Mouse (Mus musculus) erythroid progenitor cell, adult 5-6 weeks (primary cell): Measurements from ENCODE around the gene Gm36210. TPM values are rescaled to one million over a fixed set of nuclear protein-coding genes. Genes with fewer than 3 reads are reported as not detected.

ENCODE experiments used
- ATAC-seq: replicated peaks from 2 replicates; pipeline ENCODE4 v1.8.0; 2016; ENCODE audit warnings: moderate number of reproducible peaks, mild to moderate bottlenecking, moderate TSS enrichment, inconsistent platforms; ENCODE audit not compliant: poor library complexity, low FRiP score, severe bottlenecking
- total RNA-seq, 2 experiments: library from RNA; stranded (forward) in 1 of 2; stranded (reverse) in 1 of 2; fragments of 150-400 nt in 1 of 2; fragments of 186-747, 209-891 nt in 1 of 2; gene quantifications; 2 replicates each; pipeline versions ENCODE4 v1.2.3 to v1.2.4; 2015 to 2017; ENCODE audit warnings: low replicate concordance in 2 of 2

Gm36210 gene
- total RNA-seq, 2 experiments from 2014 or later = not detected

- no peak for ATAC-seq
These were observed 55.0 kb downstream of the Gm36210 start for GRCm38 (mm10) chr7:4851315-4851688.

GRCm38 (mm10) chr7:4850621-4851314 lies 55.5 kb downstream of the Gm36210 start:
- ATAC-seq = no peak

GRCm38 (mm10) chr7:4849372-4849771 lies 56.9 kb downstream of the Gm36210 start:
- no peak for ATAC-seq

Other genes with a start within 250 kb of the Gm36210 start
Only the 30 nearest of the 34 such genes appear.
- gene Brsk1, start 215.9 kb downstream of the Gm36210 start, total RNA-seq (2015; ENCODE audit: low replicate concordance) = not detected in 2 replicates
- gene Brsk1, start 215.9 kb downstream of the Gm36210 start, total RNA-seq (2017; ENCODE audit: low replicate concordance) = not detected in 2 replicates
- 1.4 TPM in 1 of 2 replicates, not detected in the other for gene Tmem150b, start 181.3 kb downstream of the Gm36210 start, total RNA-seq (2015; ENCODE audit: low replicate concordance)
- 0.68 TPM in 1 of 2 replicates, not detected in the other for gene Tmem150b, start 181.3 kb downstream of the Gm36210 start, total RNA-seq (2017; ENCODE audit: low replicate concordance)
- 24.9 and 33.1 TPM in 2 replicates for gene Kmt5c, start 166.4 kb downstream of the Gm36210 start, total RNA-seq (2015; ENCODE audit: low replicate concordance)
- gene Kmt5c, start 166.4 kb downstream of the Gm36210 start, total RNA-seq (2017; ENCODE audit: low replicate concordance) = 59.4 and 64.2 TPM in 2 replicates
- 54.1 and 81.8 TPM in 2 replicates for gene Cox6b2, start 153.4 kb downstream of the Gm36210 start, total RNA-seq (2015; ENCODE audit: low replicate concordance)
- gene Cox6b2, start 153.4 kb downstream of the Gm36210 start, total RNA-seq (2017; ENCODE audit: low replicate concordance) = 49.8 and 94.9 TPM in 2 replicates
- not detected in 2 replicates for gene Fam71e2, start 135.2 kb downstream of the Gm36210 start, total RNA-seq (2015; ENCODE audit: low replicate concordance)
- gene Fam71e2, start 135.2 kb downstream of the Gm36210 start, total RNA-seq (2017; ENCODE audit: low replicate concordance) = not detected in 2 replicates
- gene Il11, start 123.7 kb downstream of the Gm36210 start, total RNA-seq (2015; ENCODE audit: low replicate concordance) = not detected in 2 replicates
- gene Il11, start 123.7 kb downstream of the Gm36210 start, total RNA-seq (2017; ENCODE audit: low replicate concordance) = not detected in 2 replicates
- not detected in 2 replicates for gene Tmem190, start 123.6 kb downstream of the Gm36210 start, total RNA-seq (2015; ENCODE audit: low replicate concordance)
- gene Tmem190, start 123.6 kb downstream of the Gm36210 start, total RNA-seq (2017; ENCODE audit: low replicate concordance) = not detected in 2 replicates
- gene Tmem238, start 116.9 kb downstream of the Gm36210 start, total RNA-seq (2015; ENCODE audit: low replicate concordance) = 2.9 TPM in 1 of 2 replicates, not detected in the other
- 0.90 and 0.98 TPM in 2 replicates for gene Tmem238, start 116.9 kb downstream of the Gm36210 start, total RNA-seq (2017; ENCODE audit: low replicate concordance)
- gene Rpl28, start 113.6 kb downstream of the Gm36210 start, total RNA-seq (2015; ENCODE audit: low replicate concordance) = 603 and 642 TPM in 2 replicates
- gene Rpl28, start 113.6 kb downstream of the Gm36210 start, total RNA-seq (2017; ENCODE audit: low replicate concordance) = 83.6 and 269 TPM in 2 replicates
- 686 and 831 TPM in 2 replicates for gene Ube2s, start 93.9 kb downstream of the Gm36210 start, total RNA-seq (2015; ENCODE audit: low replicate concordance)
- 310 and 437 TPM in 2 replicates for gene Ube2s, start 93.9 kb downstream of the Gm36210 start, total RNA-seq (2017; ENCODE audit: low replicate concordance)
- not detected in 2 replicates for gene Shisa7, start 61.8 kb downstream of the Gm36210 start, total RNA-seq (2015; ENCODE audit: low replicate concordance)
- not detected in 2 replicates for gene Shisa7, start 61.8 kb downstream of the Gm36210 start, total RNA-seq (2017; ENCODE audit: low replicate concordance)
- gene Isoc2b, start 36.3 kb downstream of the Gm36210 start, total RNA-seq (2015; ENCODE audit: low replicate concordance) = not detected in 2 replicates
- 1.5 TPM in 1 of 2 replicates, not detected in the other for gene Isoc2b, start 36.3 kb downstream of the Gm36210 start, total RNA-seq (2017; ENCODE audit: low replicate concordance)
- 2.2 TPM in 1 of 2 replicates, not detected in the other for gene Isoc2a, start 29.4 kb downstream of the Gm36210 start, total RNA-seq (2015; ENCODE audit: low replicate concordance)
- gene Isoc2a, start 29.4 kb downstream of the Gm36210 start, total RNA-seq (2017; ENCODE audit: low replicate concordance) = 0.26 and 1.8 TPM in 2 replicates
- 7.1 and 8.6 TPM in 2 replicates for gene Zfp628, start 8.7 kb upstream of the Gm36210 start, total RNA-seq (2015; ENCODE audit: low replicate concordance)
- 4.6 and 11.6 TPM in 2 replicates for gene Zfp628, start 8.7 kb upstream of the Gm36210 start, total RNA-seq (2017; ENCODE audit: low replicate concordance)
- gene Nat14, start 15.5 kb upstream of the Gm36210 start, total RNA-seq (2015; ENCODE audit: low replicate concordance) = 2.9 TPM in 1 of 2 replicates, not detected in the other
- gene Nat14, start 15.5 kb upstream of the Gm36210 start, total RNA-seq (2017; ENCODE audit: low replicate concordance) = 0.64 and 4.4 TPM in 2 replicates
- gene Ssc5d, start 19.3 kb upstream of the Gm36210 start, total RNA-seq (2015; ENCODE audit: low replicate concordance) = not detected in 2 replicates
- not detected in 2 replicates for gene Ssc5d, start 19.3 kb upstream of the Gm36210 start, total RNA-seq (2017; ENCODE audit: low replicate concordance)
- not detected in 2 replicates for gene Sbk2, start 57.9 kb upstream of the Gm36210 start, total RNA-seq (2015; ENCODE audit: low replicate concordance)
- not detected in 2 replicates for gene Sbk2, start 57.9 kb upstream of the Gm36210 start, total RNA-seq (2017; ENCODE audit: low replicate concordance)
- gene Sbk3, start 64.7 kb upstream of the Gm36210 start, total RNA-seq (2015; ENCODE audit: low replicate concordance) = not detected in 2 replicates
- gene Sbk3, start 64.7 kb upstream of the Gm36210 start, total RNA-seq (2017; ENCODE audit: low replicate concordance) = not detected in 2 replicates
- 9.2 TPM in 1 of 2 replicates, not detected in the other for gene Zfp579, start 89.6 kb upstream of the Gm36210 start, total RNA-seq (2015; ENCODE audit: low replicate concordance)
- 1.8 TPM in 1 of 2 replicates, not detected in the other for gene Zfp579, start 89.6 kb upstream of the Gm36210 start, total RNA-seq (2017; ENCODE audit: low replicate concordance)
- 4.7 and 16.3 TPM in 2 replicates for gene Zfp524, start 107.9 kb upstream of the Gm36210 start, total RNA-seq (2015; ENCODE audit: low replicate concordance)
- 0.64 and 3.2 TPM in 2 replicates for gene Zfp524, start 107.9 kb upstream of the Gm36210 start, total RNA-seq (2017; ENCODE audit: low replicate concordance)
- 11.9 and 14.7 TPM in 2 replicates for gene Fiz1, start 108.2 kb upstream of the Gm36210 start, total RNA-seq (2015; ENCODE audit: low replicate concordance)
- gene Fiz1, start 108.2 kb upstream of the Gm36210 start, total RNA-seq (2017; ENCODE audit: low replicate concordance) = 5.6 and 9.1 TPM in 2 replicates
- 5.0 TPM in 1 of 2 replicates, not detected in the other for gene Gm44973, start 109.0 kb upstream of the Gm36210 start, total RNA-seq (2015; ENCODE audit: low replicate concordance)
- 1.4 TPM in 1 of 2 replicates, not detected in the other for gene Gm44973, start 109.0 kb upstream of the Gm36210 start, total RNA-seq (2017; ENCODE audit: low replicate concordance)
- gene Zfp865, start 113.9 kb upstream of the Gm36210 start, total RNA-seq (2015; ENCODE audit: low replicate concordance) = 9.0 and 9.2 TPM in 2 replicates
- gene Zfp865, start 113.9 kb upstream of the Gm36210 start, total RNA-seq (2017; ENCODE audit: low replicate concordance) = 6.3 and 7.6 TPM in 2 replicates
- not detected in 2 replicates for gene Ccdc106, start 114.0 kb upstream of the Gm36210 start, total RNA-seq (2015; ENCODE audit: low replicate concordance)
- not detected in 2 replicates for gene Ccdc106, start 114.0 kb upstream of the Gm36210 start, total RNA-seq (2017; ENCODE audit: low replicate concordance)
- gene 4632433K11Rik, start 127.6 kb upstream of the Gm36210 start, total RNA-seq (2015; ENCODE audit: low replicate concordance) = not detected in 2 replicates
- not detected in 2 replicates for gene 4632433K11Rik, start 127.6 kb upstream of the Gm36210 start, total RNA-seq (2017; ENCODE audit: low replicate concordance)
- gene Zfp784, start 131.9 kb upstream of the Gm36210 start, total RNA-seq (2015; ENCODE audit: low replicate concordance) = 0.42 and 1.8 TPM in 2 replicates
- 0.90 TPM in 1 of 2 replicates, not detected in the other for gene Zfp784, start 131.9 kb upstream of the Gm36210 start, total RNA-seq (2017; ENCODE audit: low replicate concordance)
- not detected in 2 replicates for gene Zfp580, start 145.0 kb upstream of the Gm36210 start, total RNA-seq (2015; ENCODE audit: low replicate concordance)
- gene Zfp580, start 145.0 kb upstream of the Gm36210 start, total RNA-seq (2017; ENCODE audit: low replicate concordance) = not detected in 2 replicates
- 93.0 and 138 TPM in 2 replicates for gene U2af2, start 155.6 kb upstream of the Gm36210 start, total RNA-seq (2015; ENCODE audit: low replicate concordance)
- gene U2af2, start 155.6 kb upstream of the Gm36210 start, total RNA-seq (2017; ENCODE audit: low replicate concordance) = 83.8 and 99.2 TPM in 2 replicates
- gene Epn1, start 173.7 kb upstream of the Gm36210 start, total RNA-seq (2015; ENCODE audit: low replicate concordance) = 84.3 and 88.3 TPM in 2 replicates
- 75.9 and 127 TPM in 2 replicates for gene Epn1, start 173.7 kb upstream of the Gm36210 start, total RNA-seq (2017; ENCODE audit: low replicate concordance)
- gene Rfpl4, start 210.4 kb upstream of the Gm36210 start, total RNA-seq (2015; ENCODE audit: low replicate concordance) = not detected in 2 replicates
- gene Rfpl4, start 210.4 kb upstream of the Gm36210 start, total RNA-seq (2017; ENCODE audit: low replicate concordance) = not detected in 2 replicates